Mouse (Mus musculus) cerebellum, adult (tissue): ENCODE data around the gene Glrx5.

Experiments
- ATAC-seq: cut with Nextera tagmentation; 2 replicates; pipeline ENCODE4 v1.9.2; 2017; ENCODE audit warnings: mild to moderate bottlenecking, moderate library complexity, mixed read lengths; ENCODE audit not compliant: insufficient number of reproducible peaks, low FRiP score, low TSS enrichment

The Glrx5 gene

DNA sequence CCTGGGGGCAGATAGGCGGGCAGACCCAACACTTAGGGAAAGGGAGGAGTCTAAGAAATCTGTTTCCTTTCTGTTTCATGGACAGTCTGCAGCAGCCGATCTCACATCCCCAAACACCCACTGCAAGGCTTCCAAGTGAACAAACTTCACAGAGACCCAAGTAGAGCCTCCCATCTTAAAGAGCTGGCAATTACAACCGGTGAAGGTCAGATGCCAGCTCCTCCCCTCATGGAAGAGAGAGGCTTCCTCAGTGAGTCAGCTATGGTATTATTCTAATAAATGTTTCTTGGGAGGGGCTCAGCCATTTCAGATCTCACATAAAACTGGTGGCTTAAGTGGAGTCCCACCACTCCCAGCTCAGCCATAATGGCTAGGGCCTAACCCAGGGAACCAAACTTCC lies 28.8 kb upstream of the Glrx5 start:
- no peak for ATAC-seq

DNA sequence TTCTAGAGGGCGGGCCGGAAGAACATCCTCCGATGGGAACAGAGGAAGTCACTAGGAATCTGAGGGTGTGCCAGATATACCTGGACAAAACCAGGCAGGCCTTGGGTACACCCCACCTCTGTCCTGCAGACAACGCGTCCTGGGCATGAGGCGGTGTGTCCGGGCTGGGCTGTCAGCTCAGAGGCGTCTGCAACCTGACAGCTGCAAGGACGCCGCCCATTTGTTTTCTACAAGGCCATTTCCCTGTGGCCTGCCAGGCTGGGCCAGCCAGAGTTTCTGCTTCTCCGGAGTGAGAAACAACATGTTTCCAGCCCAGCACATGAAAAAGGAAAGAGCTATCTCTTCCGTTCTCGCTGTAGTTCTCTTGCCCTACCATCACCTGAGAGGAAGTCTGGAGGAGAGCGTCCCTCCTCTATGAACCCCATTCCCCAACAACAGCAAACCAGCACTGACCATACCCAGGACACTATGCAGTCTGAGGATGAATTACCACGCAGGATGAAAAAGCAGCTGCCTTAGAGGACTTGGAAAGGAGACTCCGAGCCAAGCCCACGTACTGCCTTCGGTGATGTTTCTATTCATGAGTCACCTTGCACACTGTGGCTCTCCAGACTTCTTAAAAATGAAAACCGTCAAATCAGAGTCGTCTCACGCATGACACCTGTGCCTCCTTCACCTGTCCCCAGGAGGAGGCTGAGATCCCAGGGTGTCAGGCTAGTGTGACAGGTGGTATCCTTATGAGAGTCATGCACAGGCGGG lies 27.4 kb upstream of the Glrx5 start:
- ATAC-seq: no peak

DNA sequence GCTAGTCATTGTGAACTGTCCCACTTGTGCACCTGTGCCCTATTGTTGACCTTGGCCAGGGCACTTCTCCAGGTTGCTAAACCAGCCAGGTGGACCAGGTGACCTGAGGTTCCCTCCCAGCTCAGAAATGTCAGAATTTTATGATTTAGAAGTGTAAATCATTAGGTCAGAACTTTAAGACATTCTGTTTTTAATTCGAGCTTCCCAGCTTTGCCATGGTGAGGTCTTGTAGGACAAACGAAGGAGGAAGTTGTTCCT lies 26.8 kb upstream of the Glrx5 start:
- ATAC-seq: no peak

DNA sequence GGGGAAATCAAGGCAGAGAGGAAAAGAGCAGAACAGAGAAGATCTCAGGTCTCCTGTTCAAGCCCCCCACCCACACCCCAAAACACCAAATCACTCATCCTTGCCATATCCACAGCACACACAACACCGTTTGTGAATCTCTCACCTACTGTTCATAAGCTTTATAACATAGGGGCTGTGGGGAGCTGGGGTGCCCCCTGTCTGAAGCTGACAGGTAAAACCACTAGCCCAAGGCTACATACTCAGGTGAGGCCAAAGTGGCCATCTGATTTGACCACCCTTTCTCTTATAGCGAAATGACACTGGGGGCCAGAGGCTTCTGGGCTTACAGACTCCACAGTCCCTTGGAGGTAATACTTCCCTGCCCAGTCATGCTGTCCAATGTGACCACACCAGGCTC lies 24.3 kb upstream of the Glrx5 start:
- ATAC-seq: no peak

DNA sequence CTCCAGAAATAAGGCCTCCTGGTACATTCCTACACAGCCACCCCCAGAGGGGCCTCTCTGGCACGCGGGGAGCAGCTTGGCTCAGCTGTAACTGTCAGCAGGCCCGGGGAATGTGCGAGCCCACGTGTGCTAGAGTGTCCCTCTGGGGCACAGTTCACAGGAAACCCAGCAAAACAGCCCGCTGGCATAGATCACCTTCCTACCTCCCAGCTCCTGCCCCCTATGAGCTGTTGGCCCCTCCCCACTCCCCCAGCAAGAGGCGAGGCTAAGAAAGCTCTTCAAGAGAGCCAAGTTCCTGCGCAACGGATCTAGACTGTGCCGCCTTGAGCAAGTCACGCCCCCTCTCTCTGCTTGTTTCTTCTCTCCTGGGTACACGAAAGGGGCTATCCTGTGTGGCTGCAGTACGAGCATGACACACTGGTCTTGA lies 23.7 kb upstream of the Glrx5 start:
- ATAC-seq: no peak

DNA sequence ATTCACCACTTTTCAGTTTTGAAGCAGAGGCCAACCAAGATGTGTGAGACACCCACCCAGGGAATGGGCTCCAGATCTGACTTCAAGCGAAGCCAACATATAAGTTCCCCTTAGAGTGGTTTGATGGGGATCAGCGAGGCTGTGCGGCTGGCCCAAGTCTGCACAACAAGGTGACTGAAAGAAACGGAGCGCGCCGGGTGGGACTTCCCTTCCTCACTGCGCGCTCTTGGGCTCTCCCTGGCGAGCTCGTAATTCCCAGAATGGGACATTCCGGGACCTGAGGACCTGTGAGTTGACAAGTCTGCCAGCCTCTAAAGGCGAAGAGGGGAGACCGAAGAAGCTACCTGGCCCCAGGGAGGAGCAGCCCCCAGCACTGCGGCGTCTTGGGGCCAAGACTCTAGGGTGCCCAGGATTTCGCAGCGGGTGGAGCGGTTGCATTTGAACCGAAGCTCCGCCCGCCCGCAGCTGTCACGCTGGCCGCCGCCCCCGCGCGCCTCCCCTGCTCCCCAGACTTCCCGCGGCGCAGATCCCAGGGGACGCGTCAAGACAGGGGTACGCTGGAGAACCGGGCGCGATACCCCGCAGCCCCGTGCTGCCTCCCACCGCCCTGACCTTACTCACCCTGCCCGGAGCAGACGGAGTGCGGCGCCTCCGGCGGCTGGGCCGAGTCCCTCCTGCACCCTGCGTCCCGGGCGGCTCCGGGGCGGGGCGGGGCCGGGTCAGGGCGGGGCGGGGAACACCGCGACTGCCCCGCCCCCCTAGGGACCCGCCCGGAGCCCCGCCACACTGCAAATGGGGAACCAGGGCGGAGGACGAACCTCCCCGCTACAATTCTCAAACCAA lies 22.9 kb upstream of the Glrx5 start, which contains the start of gene Syne3:
Syne3 (minus strand) TSS at position 440 of the 843 bp plus-strand sequence.
- ATAC-seq: no peak

DNA sequence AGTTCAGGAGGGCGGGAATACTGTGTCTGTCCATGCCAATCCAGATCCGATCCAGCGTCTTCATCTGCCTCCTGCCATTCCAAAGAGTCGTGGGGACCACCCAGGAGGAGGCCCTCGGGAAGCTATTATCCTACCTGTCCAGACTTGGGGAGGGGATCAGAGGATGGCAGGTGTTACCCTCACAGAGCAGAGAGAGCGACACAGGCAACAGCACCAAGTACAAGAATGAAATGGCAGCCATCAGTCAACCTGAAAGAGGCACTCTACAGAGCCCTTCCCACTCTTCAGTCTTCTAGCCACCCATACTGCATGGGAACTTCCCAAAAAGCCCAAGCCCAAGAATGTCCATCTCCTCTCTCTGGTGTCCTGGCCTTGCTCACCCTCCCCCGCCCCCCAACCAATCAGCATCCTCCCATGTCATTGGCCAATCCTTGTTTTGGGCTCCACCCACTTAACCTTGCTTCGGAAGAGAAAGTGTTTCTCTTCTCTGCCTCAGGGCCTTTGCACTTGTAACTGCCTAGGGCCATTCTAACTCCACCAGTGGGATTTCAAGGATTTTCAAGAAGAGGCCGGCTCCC lies 22.2 kb upstream of the Glrx5 start:
- no peak for ATAC-seq

DNA sequence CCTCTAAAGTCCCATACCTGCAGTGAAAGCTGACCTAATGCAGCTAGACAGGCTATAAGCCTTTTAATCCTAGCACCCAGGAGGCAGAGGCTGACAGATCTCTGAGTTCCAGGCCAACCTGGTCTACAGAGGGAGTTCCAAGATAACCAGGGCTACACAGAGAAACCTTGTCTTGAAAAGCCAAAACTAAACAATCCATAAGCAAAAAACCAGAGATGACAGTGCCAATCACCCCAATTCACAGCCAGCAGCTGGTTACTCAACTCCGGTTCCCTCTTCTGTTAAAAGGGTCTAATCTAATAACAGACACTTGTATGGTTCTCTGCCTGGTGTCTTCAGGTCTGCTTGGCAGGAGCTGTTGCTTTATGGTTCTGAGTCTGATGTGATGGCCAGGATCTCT lies 20.9 kb upstream of the Glrx5 start:
- no peak for ATAC-seq

DNA sequence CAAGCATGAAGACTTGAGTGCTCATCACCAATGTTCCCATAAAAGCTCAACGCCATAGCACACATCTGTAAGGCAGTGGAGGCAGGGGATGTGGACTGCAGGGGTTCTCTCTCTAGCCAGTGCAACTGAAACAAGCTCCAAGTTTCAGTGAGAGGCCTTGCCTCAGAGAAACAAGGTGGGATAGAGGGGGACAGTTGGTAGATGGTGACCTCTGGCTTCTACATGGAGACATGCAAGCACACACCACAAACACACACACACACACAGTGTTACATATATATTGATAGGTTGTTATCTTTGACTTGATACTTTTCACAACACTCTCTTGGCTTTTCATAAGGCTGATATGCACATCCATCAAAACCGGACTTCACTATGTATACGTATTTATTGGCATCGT lies 20.2 kb upstream of the Glrx5 start:
- ATAC-seq: no peak

DNA sequence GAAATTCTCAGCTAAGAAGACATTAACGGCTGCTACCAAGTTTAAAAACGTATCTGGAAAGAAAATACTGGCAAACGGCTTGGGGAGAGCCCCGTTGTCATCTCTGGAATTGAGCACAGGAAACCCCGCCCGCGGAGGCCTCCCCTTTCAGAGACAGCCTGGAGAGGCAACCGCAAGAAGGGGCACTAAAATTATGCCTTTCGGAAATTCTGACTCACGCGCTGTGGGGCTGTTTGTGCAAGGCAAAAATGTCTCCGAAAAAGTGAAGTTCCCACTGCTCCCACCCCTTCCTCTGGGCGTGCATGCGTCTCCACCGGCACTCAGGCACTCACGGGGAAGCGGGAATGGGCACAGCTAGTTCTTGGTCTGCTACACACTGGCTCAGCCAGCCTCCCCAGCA lies 19.4 kb upstream of the Glrx5 start:
- ATAC-seq: no peak

DNA sequence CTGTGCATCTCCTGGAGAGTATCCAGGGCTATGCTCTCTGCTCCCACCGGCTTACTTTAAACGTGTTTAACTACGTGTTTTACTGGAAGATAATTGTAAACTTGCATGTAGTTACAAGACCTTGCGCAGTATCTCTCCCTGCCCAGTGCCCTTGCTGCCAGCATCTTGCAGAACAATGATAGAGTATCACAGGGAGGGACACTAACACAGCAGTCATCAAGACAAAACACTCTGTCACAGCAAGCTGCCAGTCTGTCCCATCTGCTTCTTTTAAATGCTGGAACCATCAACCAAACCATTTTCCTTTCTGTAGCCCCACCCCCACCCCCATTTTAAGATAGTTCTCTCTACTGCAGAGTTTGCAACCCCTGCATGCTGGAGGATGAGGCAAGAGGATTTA lies 16.3 kb upstream of the Glrx5 start:
- ATAC-seq: no peak

DNA sequence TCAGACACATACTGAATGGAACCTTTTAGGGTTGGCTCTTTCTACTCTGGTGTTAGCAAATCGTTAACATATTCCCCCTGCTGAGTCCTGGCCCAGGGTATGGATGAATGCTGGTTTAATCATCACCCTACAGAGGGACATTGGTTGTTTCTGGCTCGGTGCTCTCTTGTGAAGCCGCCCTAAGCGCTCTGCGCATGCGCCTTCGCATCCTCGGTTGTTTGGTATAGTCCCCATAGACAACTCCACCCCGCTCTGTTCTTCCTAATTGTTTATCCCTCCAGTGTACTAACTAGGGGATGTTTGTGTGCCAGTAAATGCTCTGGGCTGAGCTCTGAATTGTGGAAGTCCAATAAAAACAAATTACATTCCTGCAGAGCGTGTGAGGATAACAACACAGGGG lies 15.8 kb upstream of the Glrx5 start:
- ATAC-seq: peak; percentile 10; the same call in 1 of the 2 replicates

DNA sequence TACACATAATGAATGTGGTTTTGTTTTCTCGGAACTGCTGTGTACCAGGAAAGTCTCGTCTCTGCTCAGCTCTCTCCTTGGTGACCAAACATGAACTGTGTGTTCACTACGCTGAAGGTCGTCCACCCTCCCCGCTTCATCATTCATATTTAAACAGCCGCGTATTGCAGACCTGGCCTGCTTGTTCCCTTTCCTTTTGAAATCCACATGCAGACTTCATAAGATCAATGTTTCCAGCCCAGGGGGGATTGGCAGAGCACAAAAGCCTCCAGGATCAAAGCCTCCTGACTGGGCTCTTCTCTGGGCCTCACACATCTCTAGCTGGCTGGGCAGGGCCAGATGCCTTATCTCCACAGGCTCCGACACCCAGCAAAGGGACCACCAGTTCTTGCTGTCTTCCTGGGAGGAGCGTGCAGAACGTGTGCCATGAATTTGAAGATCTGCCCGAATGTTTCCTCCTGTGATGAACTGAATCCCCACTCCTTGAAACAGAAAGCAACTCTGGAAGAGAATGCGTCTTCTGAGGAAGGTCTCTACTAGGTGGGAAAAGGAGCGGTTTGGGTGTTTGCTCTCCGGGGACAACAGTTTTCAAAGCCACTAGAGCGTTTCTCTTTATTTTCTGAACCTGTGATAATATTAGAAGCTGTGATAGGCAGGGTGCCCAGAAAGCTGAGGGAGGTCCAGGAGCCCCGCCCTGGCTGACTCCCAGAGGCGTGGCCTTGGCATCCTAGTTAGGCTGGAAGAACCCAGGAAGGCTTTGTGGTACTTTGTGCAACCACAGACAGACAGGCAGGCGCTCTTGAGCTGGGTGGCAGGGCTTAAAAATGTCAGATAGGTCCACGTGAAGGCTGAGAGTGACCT lies 12.9 kb upstream of the Glrx5 start:
- ATAC-seq: no peak

DNA sequence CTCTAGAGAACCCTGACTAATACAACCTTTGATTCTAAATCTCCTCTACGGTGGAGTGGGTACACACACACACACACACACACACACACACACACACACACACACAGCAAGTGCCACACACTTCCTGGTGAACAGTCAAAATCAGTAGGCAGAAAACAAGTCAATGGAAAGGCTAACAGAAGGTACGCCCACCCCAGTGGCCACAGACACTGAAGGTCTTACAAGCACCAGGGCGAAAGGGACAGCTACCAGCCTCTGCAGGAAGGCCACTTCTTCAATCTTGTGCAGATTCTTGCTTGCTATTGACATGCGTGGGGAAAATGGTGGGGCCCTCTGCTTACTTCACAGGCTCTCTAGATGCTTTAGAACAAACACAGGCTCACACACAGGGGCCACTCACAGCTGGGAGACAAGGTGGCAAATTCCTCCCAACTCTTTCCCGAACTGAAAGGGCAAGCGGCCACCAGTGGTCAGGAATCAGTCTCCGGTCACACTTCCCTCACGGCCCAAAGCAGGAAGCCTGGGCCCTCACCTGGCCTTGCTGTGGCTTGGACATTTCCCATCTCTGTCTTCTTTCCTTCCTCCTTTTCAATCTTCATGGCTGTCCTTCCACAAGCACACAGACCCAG lies 10.9 kb upstream of the Glrx5 start:
- ATAC-seq: no peak

DNA sequence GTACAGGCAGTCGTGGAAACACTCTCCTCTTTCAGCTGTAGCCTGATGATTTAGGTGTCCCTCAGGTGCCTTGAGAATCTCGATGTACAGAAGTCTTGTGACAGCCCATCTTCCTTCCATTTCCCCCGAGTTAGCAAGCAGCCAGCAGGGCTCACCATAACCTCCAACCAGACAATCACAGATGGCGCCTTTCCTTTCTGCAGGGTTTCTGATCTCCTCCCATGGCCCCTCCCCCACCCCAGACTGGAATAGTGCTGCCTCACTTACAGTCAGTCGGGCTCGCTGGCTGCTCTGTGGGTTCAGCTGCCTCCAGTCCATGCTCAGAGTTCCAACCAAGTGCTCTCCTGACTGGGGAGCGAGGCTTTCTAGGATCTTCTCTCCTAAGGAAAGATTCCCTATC lies 10.3 kb upstream of the Glrx5 start:
- no peak for ATAC-seq

DNA sequence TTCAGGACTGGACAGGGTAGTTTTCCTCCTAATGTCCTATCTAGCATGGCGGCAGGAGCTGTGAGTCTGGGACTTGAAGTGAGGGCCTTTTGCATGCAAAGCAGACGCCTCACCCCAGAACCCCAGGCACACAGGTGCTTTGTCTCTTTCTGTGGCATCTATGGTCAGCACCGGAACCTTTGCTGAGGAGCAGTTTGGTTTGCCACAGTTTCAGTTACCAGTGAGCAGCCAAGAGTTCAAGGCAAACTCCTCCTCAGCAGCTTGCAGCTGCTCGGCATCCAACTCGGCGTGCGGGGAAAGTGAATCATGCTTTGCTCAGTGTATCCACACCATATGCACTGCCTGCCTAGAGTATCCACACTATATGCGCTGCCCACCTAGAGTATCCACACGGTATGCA lies 9.7 kb upstream of the Glrx5 start:
- no peak for ATAC-seq

DNA sequence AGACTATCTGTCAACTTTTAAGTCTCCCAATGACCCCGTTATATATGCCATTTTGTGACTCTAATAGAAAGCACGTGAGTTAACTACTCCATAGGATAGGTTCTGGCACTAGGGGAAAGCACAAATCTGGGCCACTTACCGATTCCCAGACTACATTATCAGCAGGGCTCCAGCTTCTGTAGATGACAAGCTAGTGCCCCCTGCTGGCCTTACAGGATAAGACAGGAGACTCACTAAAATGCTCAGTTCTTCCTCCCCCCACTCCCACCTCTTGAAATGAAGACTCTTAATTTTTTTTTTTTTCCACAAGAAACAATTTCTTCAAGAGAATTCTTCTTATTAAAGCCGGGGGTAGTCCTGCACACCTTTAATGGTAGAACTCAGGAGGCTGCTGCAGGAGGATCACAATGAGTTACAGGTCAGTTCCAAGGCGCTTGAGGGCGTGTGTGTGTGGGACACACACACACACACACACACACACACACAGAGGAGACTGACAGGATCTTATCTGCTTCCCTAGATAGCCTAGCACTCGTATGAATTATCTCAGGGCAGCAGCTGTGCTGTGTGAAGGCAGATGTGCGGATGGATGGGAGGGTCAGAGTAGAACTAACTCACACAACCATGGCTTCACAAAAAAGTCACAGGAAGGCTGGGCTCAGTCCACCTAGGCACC lies 7.1 kb upstream of the Glrx5 start:
- ATAC-seq: 0 out of 2 replicates have a peak, but pooled peaks have one; percentile 50

DNA sequence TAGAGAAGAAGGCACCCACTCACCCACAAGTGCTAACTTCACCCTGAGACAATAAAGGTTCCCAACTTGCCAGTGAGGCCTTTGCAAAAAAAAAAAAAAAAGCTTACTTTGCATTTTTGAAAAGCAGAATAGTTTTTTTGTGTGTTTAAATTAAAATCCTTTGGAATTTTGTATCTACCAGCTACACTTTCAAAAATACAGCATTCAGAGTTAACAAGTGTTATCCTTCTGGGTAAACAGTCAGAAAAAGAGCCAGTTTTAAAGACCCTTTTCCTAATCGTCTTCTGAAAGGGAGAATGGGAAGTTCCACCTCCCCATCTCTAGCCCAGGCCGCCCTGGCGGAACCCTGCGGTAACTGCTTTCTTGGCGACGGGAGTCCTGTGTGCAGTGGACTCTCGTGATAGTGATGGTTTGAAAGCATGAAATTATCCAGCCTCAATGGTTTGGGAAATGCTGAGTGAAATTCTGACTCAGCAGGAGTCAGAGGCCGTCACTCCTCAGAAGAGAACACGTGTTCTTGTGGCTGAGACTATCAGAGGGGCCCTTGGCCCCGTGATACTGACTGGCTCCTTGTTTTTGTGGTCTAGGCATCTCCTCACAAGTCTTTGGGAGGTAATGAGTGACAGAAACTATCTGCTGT lies 6.4 kb upstream of the Glrx5 start:
- no peak for ATAC-seq

DNA sequence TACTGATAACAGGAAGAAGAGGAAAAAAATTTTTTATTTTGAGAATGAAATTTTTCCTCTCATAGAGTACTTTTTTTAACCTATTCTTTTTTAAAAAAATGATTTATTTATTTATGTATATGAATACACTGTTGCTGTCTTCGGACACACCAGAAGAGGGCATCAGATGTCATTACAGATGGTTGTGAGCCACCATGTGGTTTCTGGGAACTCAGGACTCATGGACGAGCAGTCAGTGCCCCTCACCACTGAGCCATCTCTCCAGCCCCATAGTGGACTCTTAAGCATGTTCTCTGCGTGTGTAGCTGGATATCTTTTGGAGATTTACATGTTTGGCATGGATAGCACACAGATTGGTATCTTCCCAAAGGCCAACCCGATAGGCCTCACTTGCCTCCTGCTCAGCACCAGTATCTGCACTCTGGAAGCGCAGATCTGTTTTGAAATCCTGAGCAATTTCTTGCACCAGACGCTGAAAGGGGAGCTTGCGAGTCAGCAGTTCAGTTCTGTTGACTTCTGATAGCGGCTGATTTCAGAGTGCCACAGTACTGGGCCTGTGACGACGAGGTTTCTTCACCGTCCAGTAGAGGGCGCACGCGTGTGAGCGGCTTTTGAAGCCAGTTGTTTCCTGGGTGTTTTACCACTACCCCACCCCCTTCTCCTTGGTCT lies 5.0 kb upstream of the Glrx5 start:
- ATAC-seq: no peak
